Mouse (Mus musculus) v-Abl transformed pro-B cells (cell line): ENCODE measurements around the gene Pacsin2.
"Not testable (repeated sequence)": the region's sequence is repeated elsewhere in the genome, so short reads cannot be mapped to it uniquely, and the experiment has no call there.

Source experiments
- in situ Hi-C, 2 experiments: fragments of 400-800 bp; cut with MboI; formaldehyde crosslinking; loops; one replicate each; pipeline ENCODE4 v1.15.1; 2025; ENCODE audit not compliant: unreplicated experiment in 2 of 2

The Pacsin2 gene

GRCm38 (mm10) chr15:83427294-83428163 is 36.9 kb downstream of the Pacsin2 start:
- in situ Hi-C loops: no loop called here

GRCm38 (mm10) chr15:83425794-83426193 is 38.6 kb downstream of the Pacsin2 start:
- in situ Hi-C loops: no loop called here

GRCm38 (mm10) chr15:83425277-83425676 is 39.1 kb downstream of the Pacsin2 start:
- in situ Hi-C loops: no loop called here

GRCm38 (mm10) chr15:83423589-83424384 is 40.6 kb downstream of the Pacsin2 start:
- in situ Hi-C loops: no loop called here

GRCm38 (mm10) chr15:83422299-83422981 is 42.0 kb downstream of the Pacsin2 start:
- in situ Hi-C loops: no loop called here

- in situ Hi-C loops: no loop called here
Measured at GRCm38 (mm10) chr15:83419562-83419961, 44.8 kb downstream of the Pacsin2 start.

- in situ Hi-C loops: no loop called here
Measured at GRCm38 (mm10) chr15:83418685-83419084, 45.7 kb downstream of the Pacsin2 start.

GRCm38 (mm10) chr15:83417916-83418315 is 46.5 kb downstream of the Pacsin2 start:
- in situ Hi-C loops: no loop called here

GRCm38 (mm10) chr15:83417407-83417806 is 47.0 kb downstream of the Pacsin2 start:
- in situ Hi-C loops: no loop called here

GRCm38 (mm10) chr15:83415391-83415790 is 49.0 kb downstream of the Pacsin2 start:
- in situ Hi-C loops: no loop called here

GRCm38 (mm10) chr15:83411616-83412015 is 52.8 kb downstream of the Pacsin2 start:
- in situ Hi-C loops: no loop called here

- in situ Hi-C loops: no loop called here
Measured at GRCm38 (mm10) chr15:83410735-83411134, 53.7 kb downstream of the Pacsin2 start.

GRCm38 (mm10) chr15:83410270-83410669 is 54.1 kb downstream of the Pacsin2 start:
- in situ Hi-C loops: no loop called here

- in situ Hi-C loops: no loop called here
Measured at GRCm38 (mm10) chr15:83408692-83409442, 55.5 kb downstream of the Pacsin2 start.

- in situ Hi-C loops: no loop called here
Measured at GRCm38 (mm10) chr15:83408216-83408615, 56.2 kb downstream of the Pacsin2 start.

- in situ Hi-C loops: no loop called here
Measured at GRCm38 (mm10) chr15:83407502-83407901, 56.9 kb downstream of the Pacsin2 start.

- in situ Hi-C loops: not testable (repeated sequence)
Measured at GRCm38 (mm10) chr15:83405866-83406265, 58.5 kb downstream of the Pacsin2 start.

GRCm38 (mm10) chr15:83404008-83404407 is 60.4 kb downstream of the Pacsin2 start:
- in situ Hi-C loops: no loop called here

- in situ Hi-C loops: no loop called here
Measured at GRCm38 (mm10) chr15:83403016-83403415, 61.4 kb downstream of the Pacsin2 start.

- in situ Hi-C loops: no loop called here
Measured at GRCm38 (mm10) chr15:83392722-83393121, 71.7 kb downstream of the Pacsin2 start.
